Mouse (Mus musculus): ENCODE measurements around the gene Pnmal2. TPM values are rescaled to one million over a fixed set of nuclear protein-coding genes. Genes with fewer than 3 reads are reported as not detected.

Pnmal2 gene
- polyA plus RNA-seq, 2 experiments from 2014 or later, result not detected

DNA sequence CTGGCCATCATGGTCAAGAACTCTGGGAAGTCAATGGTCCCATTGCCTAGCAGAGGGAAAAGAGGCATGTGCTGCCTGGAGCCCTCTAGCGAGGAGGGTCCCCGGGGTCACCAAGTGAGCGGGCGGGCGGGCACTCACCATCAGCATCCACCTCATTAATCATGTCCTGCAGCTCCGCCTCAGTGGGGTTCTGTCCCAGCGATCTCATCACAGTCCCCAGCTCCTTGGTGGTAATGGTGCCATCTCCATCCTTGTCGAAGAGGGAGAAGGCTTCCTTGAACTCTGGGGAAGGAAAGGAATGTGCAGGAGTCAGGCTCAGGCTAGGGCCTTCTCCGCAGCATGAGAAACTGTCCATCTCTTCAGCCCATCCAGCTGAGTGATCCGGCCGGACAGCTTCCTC lies 27.0 kb upstream of the Pnmal2 start:
- no peak for ATAC-seq

DNA sequence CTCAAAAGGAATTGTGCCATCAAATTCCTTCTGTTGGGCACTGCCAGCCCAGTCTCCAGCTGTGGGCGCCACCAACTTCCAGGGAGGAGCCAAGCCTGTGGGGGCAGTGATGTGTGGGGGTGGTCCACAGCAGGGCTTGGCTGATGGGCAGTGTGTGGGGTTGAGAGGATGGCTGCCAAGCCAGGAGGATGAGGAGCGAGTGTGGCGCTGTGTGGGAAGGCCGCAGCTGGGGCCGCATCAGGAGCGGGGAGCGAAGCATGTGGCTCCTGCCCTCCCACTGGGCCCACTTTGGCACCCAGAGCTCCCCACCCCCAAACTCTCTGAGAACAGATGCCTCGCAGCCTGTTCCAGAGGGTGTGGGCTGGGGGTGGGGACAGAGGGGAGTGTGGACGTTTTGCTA lies 26.5 kb upstream of the Pnmal2 start:
- ATAC-seq, result no peak

DNA sequence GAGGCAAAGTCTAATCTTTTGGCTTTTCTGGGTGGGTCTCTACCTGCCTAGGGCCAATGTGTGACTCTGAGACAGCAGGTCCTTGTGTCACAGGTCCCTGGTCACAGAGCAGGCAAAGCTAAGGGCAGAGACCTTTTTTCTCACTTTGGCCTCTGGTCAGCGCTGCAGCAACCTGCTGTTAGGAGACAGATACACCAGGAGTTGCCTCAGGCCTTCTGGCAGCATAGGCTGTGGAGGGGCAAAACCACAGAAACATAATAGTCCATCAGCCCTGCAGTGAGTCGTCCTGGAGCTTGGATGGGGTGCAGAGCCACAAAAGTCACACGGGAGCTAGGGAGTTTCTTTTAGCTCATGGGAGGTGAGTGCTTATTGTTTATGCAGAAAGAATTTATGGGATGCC lies 25.8 kb upstream of the Pnmal2 start:
- no peak for ATAC-seq

DNA sequence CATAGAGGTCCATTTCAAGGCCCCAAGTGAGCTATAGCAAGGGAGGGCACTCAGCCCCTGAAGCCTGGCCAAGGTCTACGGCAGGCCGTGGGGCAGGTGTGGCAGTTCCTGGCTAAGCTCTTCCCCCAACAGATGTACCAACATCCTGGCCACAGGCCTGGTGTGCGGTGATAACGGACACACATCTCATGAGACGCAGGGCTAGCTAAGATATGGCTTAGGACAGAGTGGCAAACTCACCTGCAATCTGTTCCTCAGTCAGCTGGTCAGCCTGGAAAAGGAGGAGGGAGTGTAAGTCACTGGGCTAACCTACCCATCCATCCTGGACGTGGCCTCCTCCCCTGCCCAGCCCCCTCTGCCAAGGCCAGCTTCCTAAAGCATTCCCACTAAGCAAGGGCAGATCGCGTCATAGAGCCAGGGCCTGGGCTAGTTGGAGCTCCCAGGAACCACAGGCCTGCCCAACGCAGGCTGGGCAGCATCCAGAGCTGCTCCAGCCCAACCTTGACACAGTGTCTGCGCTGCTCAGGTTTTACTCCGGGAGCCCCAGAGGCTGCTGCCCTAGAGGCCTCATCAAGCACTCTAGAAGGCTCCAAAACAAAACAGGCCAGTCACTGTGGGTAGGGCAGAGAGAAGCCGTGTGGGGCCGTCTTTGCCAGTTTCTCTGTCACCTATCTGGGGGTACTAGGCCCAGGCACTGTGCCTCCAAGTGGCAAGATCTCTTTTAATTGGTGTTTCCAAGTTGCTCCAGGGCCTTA lies 24.9 kb upstream of the Pnmal2 start:
- ATAC-seq, result no peak

DNA sequence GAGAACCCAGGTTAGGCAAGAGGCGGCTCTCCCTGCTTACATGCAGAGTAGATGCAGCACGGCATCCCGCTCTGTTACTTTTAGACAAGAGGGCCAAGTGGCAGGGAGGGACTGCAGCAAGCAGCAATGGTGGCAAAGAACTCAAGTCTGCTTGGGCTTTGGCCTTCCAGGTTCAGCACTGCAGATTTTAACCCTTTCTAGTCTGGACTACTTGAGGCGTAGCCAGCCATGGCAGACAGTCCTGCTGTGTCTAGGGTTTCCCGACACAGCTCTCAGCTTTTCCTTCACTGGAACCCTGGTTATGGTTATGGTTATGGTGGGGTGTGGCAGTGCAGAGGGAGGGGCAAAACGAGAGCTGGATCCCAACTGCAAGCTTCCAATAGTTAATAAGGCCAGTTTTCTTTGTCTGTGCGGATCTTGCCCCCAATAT lies 24.3 kb upstream of the Pnmal2 start:
- no peak for ATAC-seq

DNA sequence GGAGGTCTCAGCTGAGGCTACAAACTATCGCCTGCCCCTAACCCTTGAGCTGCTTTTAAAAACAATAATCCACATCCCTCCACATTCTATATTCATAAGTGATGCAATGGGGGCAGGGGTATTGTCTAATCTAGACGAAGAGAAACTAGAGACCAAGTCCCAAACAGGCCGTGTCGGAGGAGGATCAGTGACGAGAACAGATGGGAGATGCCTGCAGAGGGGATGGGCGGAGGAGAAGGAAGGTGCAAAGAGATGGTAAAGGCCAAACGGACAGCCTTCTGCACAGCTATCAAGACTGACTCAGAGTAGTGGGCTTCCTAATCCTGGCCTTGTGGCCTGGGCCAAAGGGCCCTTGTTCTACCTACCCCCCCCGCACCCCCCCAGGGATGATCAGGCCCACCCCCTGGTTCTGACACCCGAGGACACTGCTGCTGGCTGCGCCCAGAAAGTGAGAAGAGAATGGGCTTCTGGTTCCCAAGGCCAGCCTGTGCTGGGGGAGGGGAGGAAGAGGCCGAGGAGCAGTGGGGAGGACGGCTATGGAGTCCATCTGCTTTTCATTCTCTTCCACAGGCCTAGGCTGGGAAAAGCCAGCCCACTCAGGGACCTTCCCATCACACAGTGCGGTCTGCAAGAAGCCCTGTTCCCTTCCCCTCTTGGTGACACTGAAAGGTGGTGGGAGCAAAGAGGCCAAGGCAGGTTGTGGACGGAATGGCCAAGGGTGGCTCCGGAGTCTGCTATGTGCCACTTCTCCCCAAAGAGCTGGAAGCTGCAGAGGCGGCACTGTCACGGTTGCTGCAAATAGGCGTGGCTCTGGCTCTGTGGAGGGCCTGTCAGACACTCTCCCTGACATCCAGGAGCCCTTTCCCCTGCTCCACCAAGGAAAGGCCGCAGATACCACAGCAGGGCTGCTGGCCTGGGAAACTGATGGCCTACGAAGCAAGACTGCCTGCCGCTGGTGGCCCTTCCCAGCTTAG lies 23.4 kb upstream of the Pnmal2 start:
- ATAC-seq, result no peak

DNA sequence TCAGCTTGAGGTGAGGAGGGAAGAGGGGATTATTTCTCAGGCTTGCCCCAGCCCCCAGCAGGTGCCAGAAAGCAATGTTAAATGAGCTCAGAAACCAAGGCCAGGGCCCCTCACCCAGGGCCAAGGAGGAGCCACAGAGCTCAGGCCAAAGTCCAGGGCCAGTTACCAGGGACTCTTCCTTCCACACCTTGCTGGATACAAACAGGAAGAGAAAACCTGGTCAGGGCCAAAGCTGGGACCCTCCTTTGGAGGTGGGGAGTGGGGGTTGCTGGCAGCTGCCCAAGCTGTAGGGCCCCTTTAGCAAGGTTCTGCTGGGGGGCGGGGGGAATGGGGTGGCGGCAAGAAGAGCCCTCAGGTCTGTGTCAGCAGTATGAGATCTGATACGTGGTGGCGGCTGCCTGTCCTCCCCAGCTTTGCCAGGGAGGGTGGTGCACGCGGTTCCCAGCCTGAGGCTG lies 22.6 kb upstream of the Pnmal2 start:
- ATAC-seq, result no peak

DNA sequence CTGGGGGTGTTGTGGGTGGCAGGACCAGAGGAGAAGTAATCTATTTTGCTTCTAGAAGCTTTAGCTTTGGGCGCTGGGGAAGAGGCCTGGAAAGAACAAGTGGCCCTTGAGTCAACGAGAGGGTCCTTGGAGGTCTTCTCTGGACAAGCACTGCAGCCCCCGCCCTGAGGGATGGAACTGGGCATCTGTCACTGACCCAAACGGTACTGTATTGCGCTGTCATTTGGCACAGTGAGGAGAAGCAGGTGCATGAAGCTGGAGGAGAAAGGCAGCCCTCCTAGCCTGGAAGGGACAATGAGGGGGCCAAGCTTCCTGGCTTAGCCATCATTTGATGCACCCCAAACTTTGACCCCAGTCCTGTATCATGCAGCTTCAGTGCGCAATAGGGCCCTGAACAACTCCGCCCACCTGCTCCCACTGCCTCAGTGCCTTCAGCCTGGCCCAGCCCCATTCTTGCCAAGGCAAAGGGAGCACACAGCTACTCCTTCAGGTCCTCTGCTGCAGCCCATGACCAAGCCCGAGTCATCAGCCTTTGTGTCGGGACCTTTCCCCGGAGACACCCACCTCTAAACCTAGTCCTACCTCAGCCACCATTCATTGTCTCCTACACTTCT lies 22.0 kb upstream of the Pnmal2 start:
- ATAC-seq, result no peak

DNA sequence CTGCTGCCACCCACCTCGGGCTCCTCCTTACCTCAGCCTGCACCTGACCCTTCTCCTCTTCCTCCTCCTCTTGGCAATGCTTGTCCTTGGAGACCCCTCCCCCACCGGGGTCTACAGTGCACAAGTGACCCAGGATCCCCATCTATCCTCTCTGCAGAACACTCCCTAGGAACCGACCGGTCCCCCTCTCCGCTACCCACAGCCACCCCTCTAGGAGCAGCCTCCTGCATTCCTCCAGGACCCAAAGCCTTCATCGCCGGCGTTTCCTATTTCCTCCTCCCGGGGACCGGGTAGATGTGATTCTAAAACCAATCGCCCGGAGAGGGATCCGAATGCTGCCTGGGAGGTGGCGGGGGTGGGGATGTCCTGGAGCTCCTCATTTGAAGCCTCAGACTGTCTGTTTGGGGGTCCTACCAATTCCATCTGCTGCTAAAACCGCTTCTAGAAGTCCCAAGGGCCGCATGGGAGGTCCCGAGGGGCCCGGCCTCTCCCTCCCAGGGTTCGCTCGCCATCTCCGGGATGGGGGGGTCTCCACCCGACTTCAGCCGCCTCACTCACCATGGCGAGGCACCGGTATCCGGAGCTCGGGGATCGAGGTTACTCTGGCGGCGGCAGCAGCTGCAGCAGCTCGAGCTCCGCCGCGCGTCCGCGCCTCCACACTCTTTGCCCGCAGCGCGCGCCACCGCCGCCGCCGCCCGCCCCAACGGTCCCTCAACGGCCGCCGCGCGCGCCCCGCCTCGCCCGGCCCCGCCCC lies 21.0 kb upstream of the Pnmal2 start:
- no peak for ATAC-seq

DNA sequence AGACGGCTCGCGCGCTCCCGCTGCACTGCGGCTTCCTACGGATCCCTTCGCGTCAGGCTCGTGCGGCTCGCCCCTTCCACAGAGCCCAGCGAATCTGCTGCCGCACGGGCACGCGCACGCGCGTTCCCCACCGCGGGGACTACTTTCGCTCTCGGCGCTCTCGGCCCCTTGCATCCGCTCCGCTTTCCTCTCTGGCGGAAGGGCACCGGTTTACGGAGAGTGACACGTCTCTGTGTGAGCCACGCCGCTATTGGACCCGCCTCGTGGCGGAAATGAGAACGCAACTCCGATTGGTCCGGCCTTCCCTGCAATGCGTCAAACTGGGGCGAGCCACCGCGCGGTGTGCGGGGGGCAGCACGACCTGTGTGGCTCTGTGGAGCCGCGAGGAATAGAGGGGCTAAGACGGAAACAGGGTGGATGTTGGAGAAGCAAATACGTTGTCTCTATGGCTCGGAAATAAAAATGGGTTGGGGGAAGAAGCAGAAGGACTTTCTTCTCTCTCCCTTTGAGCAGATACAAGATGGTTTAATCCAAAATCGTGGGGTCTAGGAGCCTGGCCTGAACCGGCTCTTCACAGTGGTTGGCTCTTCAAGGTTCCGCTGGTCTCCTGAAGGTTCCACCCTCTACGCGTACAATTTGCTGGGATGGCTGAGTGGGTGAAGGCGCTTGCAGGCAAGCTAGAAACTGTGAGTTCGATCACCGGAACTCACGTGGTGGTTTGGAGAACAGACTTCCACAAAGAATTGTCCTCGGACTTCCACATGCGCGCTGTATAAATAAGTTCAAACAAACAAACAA lies 20.2 kb upstream of the Pnmal2 start, which contains the start of gene Calm3:
Gene Calm3 (minus strand): TSS at position 78 of the 798 bp plus-strand sequence.
- peak; percentile 78 for ATAC-seq

DNA sequence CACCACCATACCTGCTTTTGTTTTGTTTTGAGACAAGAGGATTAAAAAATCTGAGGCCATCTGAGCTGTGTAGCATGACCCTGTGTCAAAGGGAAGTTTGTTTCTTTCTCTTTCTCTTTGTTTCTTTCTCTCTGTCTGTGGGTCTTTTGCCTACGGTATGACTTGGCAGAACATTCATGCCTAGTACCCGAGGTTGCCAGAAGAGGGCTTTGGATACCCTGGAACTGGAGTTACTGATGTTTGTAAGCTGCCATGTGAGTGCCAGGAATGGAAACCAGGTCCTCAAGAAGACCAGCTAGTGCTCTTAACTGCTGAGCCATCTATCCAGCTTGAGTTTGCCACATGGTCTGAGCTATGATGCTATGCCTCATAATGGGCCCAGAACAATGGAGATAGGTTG lies 16.1 kb upstream of the Pnmal2 start:
- ATAC-seq, result no peak

DNA sequence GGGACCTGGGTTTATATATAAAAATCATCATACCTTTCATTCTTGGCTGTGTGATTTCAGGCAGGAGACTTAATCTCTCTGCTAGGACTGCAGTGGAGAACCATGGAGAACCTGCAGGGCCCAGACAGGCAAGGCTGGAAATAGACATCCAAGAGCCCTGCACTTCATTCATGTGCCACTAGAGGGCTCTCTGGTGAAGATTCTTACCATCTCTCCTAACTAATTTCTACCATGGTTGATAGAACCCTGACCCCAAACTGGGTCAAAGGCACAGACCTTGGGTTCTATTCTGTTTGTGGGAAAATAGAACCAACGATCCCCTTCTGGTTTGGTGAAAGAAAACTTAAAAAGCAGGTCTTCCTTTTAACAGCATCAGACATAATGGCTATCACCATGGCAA lies 13.6 kb upstream of the Pnmal2 start:
- ATAC-seq, result peak; percentile 65

DNA sequence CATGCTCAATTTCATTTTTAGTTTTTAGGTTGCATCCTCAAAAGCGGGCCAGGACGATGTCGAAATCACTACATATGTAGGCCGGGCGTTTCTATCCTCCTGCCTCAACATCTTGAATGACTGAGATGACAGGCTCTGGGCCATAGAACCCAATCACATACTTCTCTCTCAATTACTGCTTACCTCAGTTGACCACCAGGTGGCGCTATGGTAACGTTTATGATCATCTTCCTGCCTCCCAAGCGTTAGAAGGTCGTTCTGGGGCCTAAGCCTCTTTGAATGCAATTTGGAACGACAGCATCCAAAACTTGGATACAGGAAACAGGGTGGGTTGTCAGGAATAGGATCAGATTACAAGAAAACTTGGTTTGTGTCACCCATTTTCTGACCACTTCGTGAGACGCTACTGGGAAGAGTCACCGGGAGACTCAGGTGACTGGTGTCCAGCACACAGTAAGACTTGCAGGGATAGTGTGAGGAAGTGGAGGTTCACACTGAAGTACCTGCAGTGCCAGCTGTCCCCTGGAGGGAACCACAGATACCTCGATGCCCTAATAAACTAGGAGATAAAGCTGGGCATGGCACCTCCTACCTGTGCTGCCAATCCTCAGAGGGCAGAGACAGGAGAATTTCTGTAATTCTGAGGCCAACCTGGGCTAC lies 12.4 kb upstream of the Pnmal2 start:
- ATAC-seq, result peak; percentile 63

DNA sequence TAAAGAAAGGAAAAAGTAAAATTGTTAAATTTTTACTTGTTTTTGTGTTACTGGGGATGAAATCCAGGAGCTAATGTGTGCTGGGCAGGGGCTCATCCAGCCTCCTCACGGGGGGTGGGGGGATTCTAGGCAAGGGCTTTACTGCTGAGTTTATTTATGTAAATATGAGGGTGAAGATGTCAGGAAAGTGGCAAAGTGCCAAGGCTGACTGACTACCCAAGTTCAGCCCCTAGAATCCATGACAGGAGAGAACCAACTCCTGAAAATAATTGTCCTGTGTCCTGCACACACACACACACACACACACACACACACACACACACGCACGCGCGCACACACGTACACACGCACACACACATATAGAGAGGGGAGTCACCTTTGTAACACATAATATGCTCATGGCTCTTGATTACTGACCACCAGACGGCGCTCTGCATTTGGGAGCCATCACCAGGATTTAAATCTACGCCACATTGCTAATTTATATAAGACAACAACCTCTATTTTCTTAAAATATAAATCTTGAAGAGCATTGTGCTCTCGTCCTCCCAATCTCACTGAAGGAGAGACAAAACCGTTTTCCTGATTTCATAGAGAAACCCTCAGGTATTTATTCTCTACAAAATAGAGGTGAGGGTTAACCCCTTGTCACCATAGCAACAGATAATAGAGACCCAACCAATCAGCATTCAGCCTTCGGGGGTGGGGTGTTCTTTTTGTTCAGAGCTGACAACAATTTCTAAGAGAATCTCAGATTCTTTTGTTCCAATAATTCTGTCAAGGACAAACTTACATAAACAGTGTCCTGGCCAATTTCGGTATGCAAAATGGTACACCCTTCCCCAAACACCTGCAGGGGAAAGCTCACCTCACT lies 11.5 kb upstream of the Pnmal2 start:
- ATAC-seq, result peak; percentile 28

DNA sequence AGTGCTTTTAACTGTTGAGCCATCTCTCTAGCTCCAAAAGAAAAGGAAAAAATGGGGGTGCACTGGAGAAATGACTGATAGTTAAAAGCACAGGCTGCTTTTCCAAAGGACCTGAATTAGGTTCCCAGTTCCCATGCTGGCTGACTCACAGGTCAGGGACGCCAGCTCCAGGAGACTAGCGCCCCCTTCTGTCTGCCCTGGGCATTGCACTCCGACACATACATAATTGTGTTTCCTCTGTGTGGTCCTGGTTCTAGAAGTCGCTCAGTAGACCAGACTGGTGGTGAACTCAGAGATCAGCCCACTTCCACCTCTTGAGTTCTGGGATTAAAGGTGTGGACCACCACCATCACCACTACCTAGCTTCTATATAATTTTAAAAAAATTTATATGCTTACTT lies 7.2 kb upstream of the Pnmal2 start:
- no peak for ATAC-seq

DNA sequence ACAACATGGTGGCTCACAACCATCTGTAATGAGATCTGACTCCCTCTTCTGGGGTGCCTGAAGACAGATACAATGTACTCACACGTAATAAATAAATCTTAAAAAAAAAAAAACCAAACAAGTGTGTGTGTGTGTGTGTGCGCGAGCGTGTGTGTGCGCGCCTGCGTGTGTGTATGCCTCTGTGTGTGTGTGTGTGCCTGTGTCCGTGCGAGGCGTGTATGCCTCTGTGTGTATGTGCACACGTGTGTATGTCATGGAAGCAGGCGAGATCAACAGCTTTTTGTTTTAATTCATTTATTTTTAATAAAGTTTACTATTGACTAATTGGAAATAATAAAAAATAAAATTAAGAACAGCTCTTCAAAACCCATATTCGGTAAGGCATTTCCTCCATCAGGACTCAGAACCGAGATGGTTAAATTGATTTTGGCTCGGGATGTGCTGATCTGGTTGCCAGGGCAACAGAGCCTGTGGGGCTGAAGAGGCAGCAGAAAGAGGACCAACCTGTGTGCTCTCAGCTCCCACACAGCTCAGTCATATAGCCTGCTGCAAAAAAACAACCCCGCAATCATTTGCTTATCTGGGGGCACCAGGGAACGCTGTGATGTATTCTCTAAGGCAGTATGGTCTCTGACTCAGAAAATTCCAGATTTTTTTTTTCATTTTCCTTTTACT lies 6.2 kb upstream of the Pnmal2 start:
- ATAC-seq, result no peak

DNA sequence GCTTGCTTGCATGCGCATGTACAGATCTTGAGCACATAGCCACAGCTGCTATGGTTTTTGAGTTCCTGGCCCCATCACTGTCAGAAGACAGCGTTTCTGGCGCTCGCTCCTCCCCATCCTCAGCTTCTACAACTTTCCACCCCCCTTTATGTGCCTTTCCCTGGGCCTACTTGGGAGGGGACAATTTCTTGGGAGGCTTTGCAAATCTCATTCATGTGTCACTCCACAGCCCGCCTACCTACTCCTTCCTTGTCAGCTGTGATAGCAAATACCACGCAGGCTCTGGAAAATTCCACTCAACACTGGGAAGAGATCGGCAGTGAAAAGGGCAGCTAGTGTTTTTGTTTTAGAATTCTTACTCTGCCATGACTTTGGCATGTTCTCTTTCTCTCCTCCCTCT lies 4.2 kb upstream of the Pnmal2 start:
- no peak for ATAC-seq

DNA sequence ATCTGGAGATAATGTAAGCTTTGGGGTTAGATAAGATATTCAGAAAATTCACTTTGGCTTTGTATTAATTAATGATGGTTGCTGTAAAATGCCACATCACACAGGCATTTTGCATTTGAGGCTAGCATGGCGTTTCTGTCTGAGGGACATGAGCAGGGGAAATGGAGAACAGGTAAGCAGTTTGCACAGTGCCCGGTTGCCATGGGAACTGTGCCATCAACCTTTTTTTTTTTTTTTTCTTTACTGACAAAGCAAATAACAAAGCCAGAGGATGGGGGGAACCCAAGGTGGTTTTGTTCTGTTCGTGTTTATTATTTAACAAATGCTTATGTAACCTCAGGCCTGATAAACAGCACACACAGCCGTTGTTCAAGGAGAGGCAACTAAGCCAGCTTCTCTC lies 1.6 kb upstream of the Pnmal2 start:
- ATAC-seq, result no peak

DNA sequence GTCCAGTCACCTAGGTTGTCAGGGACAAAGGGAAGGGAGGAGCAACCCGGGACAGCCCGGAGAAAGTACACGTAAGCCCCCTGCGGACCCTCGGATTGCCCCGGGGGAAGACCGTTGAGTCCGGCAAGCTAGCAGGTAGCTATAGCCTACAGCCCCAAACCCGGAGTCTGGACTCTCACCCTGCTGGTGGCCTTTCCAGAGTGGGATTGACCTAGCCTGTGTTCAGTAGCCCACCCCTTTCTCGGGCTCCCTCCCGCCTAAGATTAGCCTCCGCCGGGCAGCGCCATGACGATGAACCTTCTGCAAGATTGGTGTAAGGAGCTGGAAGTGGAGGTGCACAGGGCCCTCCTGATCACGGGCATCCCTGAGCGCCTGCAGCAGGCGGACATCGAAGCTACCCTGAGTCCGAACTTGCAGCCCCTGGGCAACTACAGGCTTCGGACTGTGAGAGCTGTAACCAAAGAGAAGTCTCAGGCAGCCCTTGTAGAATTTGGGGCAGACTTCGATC lies 380 bp downstream of the Pnmal2 start:
- no peak for ATAC-seq
